8 mouse cellular contexts compared by ENCODE assay signal in the genomic region with DNA sequence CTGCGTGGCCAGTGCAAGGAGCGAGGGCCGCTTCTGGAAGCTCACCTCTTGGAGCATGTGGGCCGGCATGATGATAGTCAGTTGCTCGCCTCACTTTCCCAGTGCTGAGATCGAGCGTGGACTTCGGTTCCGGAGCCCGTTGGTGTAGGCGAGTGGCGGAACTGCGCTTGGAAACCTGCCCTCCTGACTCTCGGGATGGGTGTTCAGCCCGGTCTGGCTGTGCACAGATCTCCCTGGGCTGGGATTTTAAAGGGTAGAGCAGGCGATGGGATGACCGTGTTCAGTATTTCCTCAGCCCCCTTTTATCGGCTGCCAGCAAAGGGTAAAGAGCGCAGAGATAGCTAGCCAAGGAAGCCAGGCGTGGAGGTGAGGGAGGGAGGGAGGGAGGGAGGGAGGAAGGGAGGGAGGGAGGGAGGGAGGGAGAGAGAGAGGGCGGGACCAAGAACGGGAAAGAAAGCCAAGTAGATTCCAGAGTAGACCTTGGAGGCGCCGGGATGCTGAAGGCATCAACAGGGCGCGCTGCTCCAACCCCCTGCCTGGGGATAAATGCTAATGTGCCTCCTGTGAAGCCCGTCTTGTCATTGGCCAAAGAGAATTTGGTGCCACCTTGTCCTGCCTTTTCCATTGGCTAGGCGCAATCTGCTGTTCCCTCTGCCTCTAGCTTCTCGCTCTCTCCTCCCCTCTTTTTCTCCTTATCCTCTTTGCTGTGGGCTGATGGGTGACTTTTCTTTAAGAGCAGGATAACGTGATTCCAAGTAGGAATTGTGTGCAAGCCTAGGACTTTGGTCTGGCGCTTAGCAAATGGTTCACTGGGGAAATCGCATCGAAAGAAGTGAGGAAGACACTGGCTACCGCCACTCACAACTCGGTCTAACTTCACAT. TPM values are rescaled to one million over a fixed set of nuclear protein-coding genes. Genes with fewer than 3 reads are reported as not detected.
DNase-seq lines count a peak whose midpoint lies in the region; ATAC-seq and TF ChIP-seq lines count a peak whose summit lies in the region.

Gene Scd1 (minus strand): TSS at position 539 of the 882 bp plus-strand sequence.

- under 1% methylated on average over 34 of the region's 35 CpGs for whole genome bisulfite sequencing in cerebellum, adult 2 months
- 1% methylated on average over 34 of the region's 35 CpGs for WGBS in forebrain, postnatal 0 days
- under 1% methylated on average over 34 of the region's 35 CpGs for whole genome bisulfite sequencing in lung, adult 2 months

- H3K4me3 ChIP-seq in cerebellum, adult 2 months (replicated peaks; ENCODE audit: insufficient read depth, low read depth, low read length) = peak within 1 kb of the TSS; percentile 61
- H3K4me3 ChIP-seq in forebrain, postnatal 0 days (ENCODE audit: low read depth, low read length) = peak within 1 kb of the TSS; percentile 59
- H3K4me3 ChIP-seq in layer of hippocampus, adult 2 months = peak within 1 kb of the TSS; percentile 62
- peak within 1 kb of the TSS; percentile 58 for H3K4me3 ChIP-seq in lung, adult 2 months (replicated peaks; ENCODE audit: extremely low read depth, low read depth, low read length)

- no peaks in the 10 kb centered on the region for H3K27me3 ChIP-seq in cerebellum, adult 2 months (ENCODE audit: control insufficient read depth, insufficient read depth, low read length)
- no peaks in the 10 kb centered on the region for H3K27me3 ChIP-seq in forebrain, postnatal 0 days (ENCODE audit: insufficient read depth, low read length)

- peaks cover 3% of the 10 kb centered on the region for H3K36me3 ChIP-seq in forebrain, postnatal 0 days (ENCODE audit: insufficient read depth)

- peak; percentile 78 for DNase-seq in Muller cell, postnatal 12 days (ENCODE audit: inconsistent ontology term)
- DNase-seq in cerebellum, adult 2 months = peak; percentile 88 to 92
- DNase-seq in forebrain, postnatal 0 days = peak; percentile 87
- DNase-seq in heart, postnatal 36 days = peak; percentile 57 to 74
- DNase-seq in layer of hippocampus, adult 2 months (ENCODE audit: low spot score in 2 of 2) = peak; percentile 57 to 72
- DNase-seq in lung, adult 2 months = peak; percentile 71
- peak; percentile 33 for DNase-seq in ovary, postnatal 10 days (ENCODE audit: low spot score)
- DNase-seq in urinary bladder, postnatal 36 days (ENCODE audit: low spot score in 2 of 2) = peak; percentile 53 to 66

- no peaks in the 10 kb centered on the region for H3K9me3 ChIP-seq in forebrain, postnatal 0 days (ENCODE audit: low read length)

- H3K4me2 ChIP-seq in forebrain, postnatal 0 days (ENCODE audit: low read depth) = peak within 1 kb of the TSS; percentile 94

- peak within 1 kb of the TSS; percentile 50 for H3K9ac ChIP-seq in forebrain, postnatal 0 days

- peaks cover 17% of the 10 kb centered on the region for H3K4me1 ChIP-seq in cerebellum, adult 2 months (ENCODE audit: control insufficient read depth, insufficient read depth, low read length)
- H3K4me1 ChIP-seq in forebrain, postnatal 0 days (ENCODE audit: insufficient read depth) = peaks cover 8% of the 10 kb centered on the region; the same call in 1 of the 2 replicates
- no peaks in the 10 kb centered on the region for H3K4me1 ChIP-seq in lung, adult 2 months (ENCODE audit: control insufficient read depth, insufficient read depth, low read length)

- peak within 1 kb of the TSS; percentile 60 for H3K27ac ChIP-seq in cerebellum, adult 2 months (ENCODE audit: insufficient read depth, low read length)
- peak within 1 kb of the TSS; percentile 80 for H3K27ac ChIP-seq in forebrain, postnatal 0 days (ENCODE audit: low read depth, low read length)
- peak within 1 kb of the TSS; percentile 87 for H3K27ac ChIP-seq in layer of hippocampus, adult 2 months

- TF ChIP-seq CTCF in cerebellum, adult 2 months (IDR thresholded peaks at IDR 0.05; ENCODE audit: borderline replicate concordance, insufficient read depth, low read depth, low read length) = no peak
- TF ChIP-seq CTCF in forebrain, postnatal 0 days (IDR thresholded peaks at IDR 0.05; ENCODE audit: low read depth) = 0 out of 2 replicates have a peak, but pooled peaks have one; percentile 10
- no peak for TF ChIP-seq CTCF in layer of hippocampus, adult 2 months (conservative IDR thresholded peaks at IDR 0.05)
- TF ChIP-seq CTCF in lung, adult 2 months (IDR thresholded peaks at IDR 0.05; ENCODE audit: insufficient read depth, low read length) = no peak

- peak; percentile 97 for ATAC-seq in forebrain, postnatal 0 days

- intact Hi-C loops in heart, postnatal 36 days (cut with DNase I) = loop anchor here (2.0 kb wide), 1 partner anchor 19 kb away; no protein-coding TSS in a partner anchor

- peak; percentile 71; the same call in 1 of the 2 replicates for TF ChIP-seq POLR2A in cerebellum, adult 2 months (IDR thresholded peaks at IDR 0.05; ENCODE audit: borderline replicate concordance, insufficient read depth, low read length)
- peak; percentile 73; the same call in 1 of the 2 replicates for TF ChIP-seq POLR2A in lung, adult 2 months (IDR thresholded peaks at IDR 0.05; ENCODE audit: borderline replicate concordance, extremely low read depth, low read depth, low read length)

RNA-seq across cellular contexts. Expression of gene Scd1, which starts in this region (rescaled TPM):
- 151 and 160 TPM in 2 replicates for polyA plus RNA-seq in cerebellum, adult 2 months (2012; rRNA removed)
- 30.8 and 41.0 TPM in 2 replicates for total RNA-seq in forebrain, postnatal 0 days (2014; rRNA removed)
- 5.2 and 8.7 TPM in 2 replicates for polyA plus RNA-seq in forebrain, postnatal 0 days (2015; fragmentation: Nextera tagmentation; extraction: Ambion mirVana)
- total RNA-seq in heart, postnatal 36 days (2021) = 10 to 100 TPM; 25.8 to 78.5 TPM
- total RNA-seq in layer of hippocampus, adult 2 months (2021) = 100 to 1,000 TPM; 139 TPM
- polyA plus RNA-seq in lung, adult 2 months (2012; rRNA removed) = 3,425 and 3,454 TPM in 2 replicates

Comparison
In these comparisons a context has a peak if more than half of its experiments do, and no peak if none do; other contexts are left out.
1. Peak in every context shown above with its lines: DNase-seq, ATAC-seq, H3K4me3 ChIP-seq and H3K27ac ChIP-seq.
2. RNA of gene Scd1 (polyA plus RNA-seq): 3,425 to 3,454 TPM in lung, adult 2 months; 151 to 160 TPM in cerebellum, adult 2 months and 5.2 to 8.7 TPM in forebrain, postnatal 0 days; every median in the first group is over 10 times any median in the second.
3. DNase-seq: peak in every context shown above with its lines; median percentile 90 in cerebellum, adult 2 months; 87 in forebrain, postnatal 0 days; 78 in Muller cell, postnatal 12 days; 71 in lung, adult 2 months; 66 in heart, postnatal 36 days; 64 in layer of hippocampus, adult 2 months; 60 in urinary bladder, postnatal 36 days; 33 in ovary, postnatal 10 days.